Mouse (Mus musculus): ENCODE results near the gene Pank2.
"Not testable (repeated sequence)": the region's sequence is repeated elsewhere in the genome, so short reads cannot be mapped to it uniquely, and the experiment has no call there.

The Pank2 gene

GRCm38 (mm10) chr2:131262213-131262672 is at the start of gene Pank2:
Pank2 (plus strand) TSS chr2:131262495.
- ATAC-seq (ENCODE audit: low TSS enrichment) = peak; percentile 98

- ATAC-seq (ENCODE audit: low TSS enrichment) = no peak
Measured at GRCm38 (mm10) chr2:131213773-131214172, 48.5 kb upstream of the Pank2 start.

- ATAC-seq (ENCODE audit: low TSS enrichment) = no peak
Measured at GRCm38 (mm10) chr2:131215941-131216858, 46.1 kb upstream of the Pank2 start.

GRCm38 (mm10) chr2:131220030-131220429 is 42.3 kb upstream of the Pank2 start:
- ATAC-seq (ENCODE audit: low TSS enrichment) = no peak

DNA sequence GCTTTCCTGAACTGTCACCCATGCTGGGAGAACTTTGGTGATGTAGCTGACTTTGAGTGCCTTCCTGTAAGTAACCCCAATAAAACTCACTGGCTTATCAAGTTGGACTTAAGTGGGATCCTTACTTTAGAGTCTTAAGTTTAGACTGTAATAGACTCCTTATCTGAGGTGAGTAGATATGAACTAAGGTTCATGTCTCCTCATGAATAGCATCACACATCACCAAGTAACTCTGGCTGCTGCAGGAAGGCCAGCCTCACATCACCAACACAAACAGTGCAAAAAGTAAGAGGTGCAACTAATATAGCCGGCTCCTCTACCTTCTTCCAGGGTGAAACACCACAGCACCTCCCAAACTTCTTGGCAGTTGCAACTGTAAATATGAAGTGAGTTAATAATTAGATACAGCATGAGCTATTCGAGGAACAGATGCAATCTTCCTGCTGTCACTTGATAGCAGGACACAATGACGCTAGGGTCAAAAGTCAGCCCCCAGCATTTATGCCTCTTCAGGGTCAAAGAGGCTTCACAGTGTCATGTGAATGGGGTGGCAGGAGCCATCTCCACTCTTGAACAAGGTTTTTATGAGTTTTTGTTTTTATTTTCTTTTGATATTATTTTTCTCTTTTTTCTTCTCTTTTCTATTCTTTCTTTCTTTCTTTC is 40.3 kb upstream of the Pank2 start:
- ATAC-seq (ENCODE audit: low TSS enrichment) = no peak

GRCm38 (mm10) chr2:131222562-131222961 is 39.7 kb upstream of the Pank2 start:
- no peak for ATAC-seq (ENCODE audit: low TSS enrichment)

DNA sequence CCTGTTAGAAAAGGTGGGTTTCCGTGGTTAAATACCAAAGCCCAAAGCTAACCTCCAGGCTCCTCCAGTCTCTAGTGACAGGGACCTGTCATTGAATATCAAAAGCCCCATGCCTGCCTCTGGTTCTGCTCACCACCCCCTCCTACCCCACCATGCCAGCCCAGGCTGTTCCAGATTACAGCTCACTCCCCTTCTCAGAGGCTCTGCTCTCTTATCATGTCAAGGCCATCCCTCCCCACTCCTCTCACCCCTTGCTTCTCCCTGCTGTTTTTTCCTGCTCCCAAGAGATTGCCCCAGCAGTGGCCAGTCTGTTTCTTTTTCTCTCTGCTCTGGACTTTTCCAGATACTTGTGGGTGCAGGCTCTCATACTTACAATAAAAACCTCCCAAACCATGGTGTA is 38.7 kb upstream of the Pank2 start:
- no peak for ATAC-seq (ENCODE audit: low TSS enrichment)

DNA sequence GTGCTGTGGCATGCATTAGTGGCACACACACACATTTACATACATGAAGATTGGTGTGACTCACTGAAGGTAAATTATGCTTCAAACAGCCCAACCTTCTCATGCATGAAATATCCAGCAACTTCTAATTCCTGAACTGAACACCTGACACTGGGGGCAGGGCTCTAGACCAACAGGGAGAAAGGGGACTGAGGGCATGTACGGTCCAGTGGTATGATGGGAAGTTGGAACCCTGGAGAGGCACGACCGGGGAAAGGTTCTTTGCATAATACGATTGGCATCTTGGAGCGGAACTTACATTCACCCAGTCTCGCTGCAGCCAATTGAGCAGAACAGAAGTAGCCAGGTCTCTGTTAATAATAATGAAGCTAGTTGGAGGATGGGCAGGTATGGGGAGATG is 37.1 kb upstream of the Pank2 start:
- no peak for ATAC-seq (ENCODE audit: low TSS enrichment)

DNA sequence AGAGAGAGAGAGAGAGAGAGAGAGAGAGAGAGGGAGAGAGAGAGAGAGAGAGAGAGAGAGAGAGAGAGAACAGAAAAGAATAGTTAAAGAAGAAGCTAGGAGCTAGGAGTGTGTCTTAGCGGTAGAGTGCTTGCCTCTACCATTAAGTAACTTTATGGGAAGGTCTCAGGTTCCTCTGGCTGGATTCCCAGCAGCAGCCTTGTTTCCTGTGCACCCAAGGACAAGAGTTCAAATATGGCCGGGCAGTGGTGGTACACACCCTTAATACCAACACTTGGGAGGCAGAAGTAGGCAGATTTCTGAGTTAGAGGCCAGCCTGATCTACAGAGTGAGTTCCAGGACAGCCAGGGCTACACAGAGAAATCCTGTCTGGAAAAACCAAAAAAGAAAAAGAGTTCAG is 35.6 kb upstream of the Pank2 start:
- not testable (repeated sequence) for ATAC-seq (ENCODE audit: low TSS enrichment)

DNA sequence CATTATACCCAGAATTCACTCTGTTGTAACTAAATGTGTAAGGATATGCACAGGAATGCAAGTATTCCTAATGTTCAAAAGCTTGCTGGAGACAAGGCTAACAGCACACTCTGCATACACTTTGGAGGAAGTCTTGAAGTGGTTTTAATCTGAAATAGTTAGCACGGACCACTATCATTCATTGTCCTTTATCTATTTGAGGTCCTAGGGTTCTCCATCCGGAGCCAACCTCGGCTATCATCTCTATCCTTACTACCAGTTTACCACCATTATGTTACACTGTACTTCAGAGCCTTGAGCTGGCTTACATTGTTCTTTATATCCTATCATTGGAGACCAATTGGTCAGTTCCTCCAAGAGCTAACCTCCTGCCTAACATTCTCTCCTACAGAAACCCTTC is 35.1 kb upstream of the Pank2 start:
- ATAC-seq (ENCODE audit: low TSS enrichment) = no peak

- no peak for ATAC-seq (ENCODE audit: low TSS enrichment)
Measured at GRCm38 (mm10) chr2:131232558-131232957, 29.7 kb upstream of the Pank2 start.

DNA sequence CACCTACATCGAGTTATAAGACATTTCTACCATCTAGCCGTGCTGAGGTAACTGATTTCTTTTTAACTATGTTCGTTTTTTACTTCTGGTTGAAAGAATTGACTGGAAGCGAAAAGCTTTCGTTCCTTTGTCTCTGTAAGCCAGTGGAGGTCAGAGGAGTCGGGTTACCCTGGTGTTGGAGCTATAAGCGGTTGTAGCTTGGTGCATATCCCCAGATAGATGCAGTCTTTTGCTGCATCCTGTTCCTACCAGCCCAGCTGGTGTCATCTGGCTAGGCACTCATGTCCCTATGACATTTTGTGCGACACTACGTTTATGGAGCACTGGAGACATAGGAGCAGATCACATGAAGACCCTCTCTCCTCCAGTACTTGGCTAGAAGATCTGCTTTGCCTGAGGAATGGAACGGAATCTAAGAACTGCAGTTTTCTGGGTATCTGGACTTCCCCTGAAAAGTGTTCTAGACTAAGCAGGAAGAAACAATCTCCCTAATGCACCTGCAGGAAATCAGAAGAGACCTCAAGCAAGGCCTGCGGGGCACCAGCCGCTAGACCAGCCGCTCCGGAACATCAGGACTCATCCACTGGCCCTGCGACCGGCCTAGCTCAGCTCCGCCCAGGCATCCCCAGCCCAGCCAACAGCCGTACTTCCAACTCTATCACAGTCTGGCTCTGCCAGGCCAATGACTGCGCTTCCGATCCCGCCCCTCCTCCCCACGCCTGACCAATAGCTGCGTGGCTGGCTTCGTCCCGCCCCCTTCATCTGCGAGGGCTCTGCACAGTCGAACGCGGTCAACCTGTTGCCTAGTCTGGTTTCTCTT is 28.8 kb upstream of the Pank2 start, which contains the start of gene Mavs:
TSS of gene Mavs (plus strand) at position 757 of the 820 bp plus-strand sequence.
- peak; percentile 100 for ATAC-seq (ENCODE audit: low TSS enrichment)

- no peak for ATAC-seq (ENCODE audit: low TSS enrichment)
Measured at GRCm38 (mm10) chr2:131234127-131234650, 28.1 kb upstream of the Pank2 start.

- no peak for ATAC-seq (ENCODE audit: low TSS enrichment)
Measured at GRCm38 (mm10) chr2:131234970-131235635, 27.2 kb upstream of the Pank2 start.

DNA sequence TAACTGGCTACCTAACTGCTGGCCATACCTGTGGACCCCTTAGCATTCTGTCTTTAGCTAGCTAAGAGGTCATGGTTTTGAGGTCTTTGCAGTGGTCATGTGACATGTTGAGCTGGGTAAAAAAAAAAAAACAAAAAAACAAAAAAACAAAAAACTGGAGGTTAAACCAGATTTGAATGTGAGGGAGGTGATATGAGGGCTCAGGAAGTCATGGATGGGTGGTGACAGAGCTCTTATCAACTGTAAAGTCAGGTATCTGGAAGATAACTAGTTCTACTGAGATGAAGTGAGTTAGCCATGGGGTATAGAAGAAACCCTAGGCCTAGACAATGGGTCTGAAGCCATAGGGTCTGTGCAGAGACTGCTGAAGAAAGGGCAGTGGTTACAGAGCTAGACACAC is 20.1 kb upstream of the Pank2 start:
- ATAC-seq (ENCODE audit: low TSS enrichment) = no peak

- no peak for ATAC-seq (ENCODE audit: low TSS enrichment)
Measured at GRCm38 (mm10) chr2:131242929-131243328, 19.4 kb upstream of the Pank2 start.

DNA sequence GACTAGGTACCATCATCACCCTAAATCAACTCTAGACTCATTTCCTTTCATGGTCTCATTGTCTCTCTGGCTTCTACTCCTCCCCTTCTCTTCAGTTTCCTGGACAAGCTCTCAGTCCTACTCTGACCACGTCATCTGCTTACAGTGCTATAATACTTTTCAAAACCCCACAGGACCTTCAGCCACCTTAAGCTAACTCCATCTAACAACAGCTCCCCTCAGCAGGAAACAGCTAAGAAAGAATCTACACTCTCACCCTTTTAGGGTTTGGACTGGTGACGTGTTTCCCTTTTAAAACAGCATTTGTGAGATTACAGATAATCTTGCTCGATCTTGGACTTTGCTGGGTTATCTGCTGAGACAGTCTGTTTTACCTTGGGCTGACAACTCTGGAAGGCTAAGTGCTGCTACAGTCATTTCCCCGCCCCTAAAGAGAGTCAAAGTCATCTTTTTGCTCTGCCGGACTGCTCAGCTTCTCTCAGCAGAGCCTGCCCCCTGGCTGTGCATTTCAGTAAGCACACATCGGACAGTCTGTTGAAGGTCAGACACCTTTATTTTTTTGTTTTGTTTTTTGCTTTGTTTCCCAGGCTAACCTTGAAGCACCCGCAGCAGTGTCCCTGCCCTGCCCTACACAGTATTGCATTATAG is 8.5 kb upstream of the Pank2 start:
- ATAC-seq (ENCODE audit: low TSS enrichment) = peak; percentile 65; the same call in 1 of the 2 replicates

DNA sequence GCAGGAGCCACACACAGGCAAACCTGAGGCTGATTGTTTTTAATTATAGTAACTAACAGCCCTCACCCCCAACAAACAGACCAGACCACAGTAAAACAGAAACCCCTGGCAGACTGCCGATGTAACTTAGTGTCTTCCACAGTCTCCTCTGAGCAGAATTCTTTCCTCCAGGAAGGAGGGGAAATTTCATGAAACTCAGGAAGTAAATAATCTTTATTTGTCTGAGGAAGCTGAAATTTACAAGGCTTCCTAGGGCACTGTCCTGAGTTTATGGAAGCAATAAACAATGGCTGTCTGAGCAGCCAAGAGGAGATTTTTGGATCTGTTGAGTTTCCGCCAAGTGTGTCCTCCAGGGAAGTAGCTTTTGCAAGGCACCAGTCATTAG is 8.0 kb upstream of the Pank2 start:
- ATAC-seq (ENCODE audit: low TSS enrichment) = no peak

DNA sequence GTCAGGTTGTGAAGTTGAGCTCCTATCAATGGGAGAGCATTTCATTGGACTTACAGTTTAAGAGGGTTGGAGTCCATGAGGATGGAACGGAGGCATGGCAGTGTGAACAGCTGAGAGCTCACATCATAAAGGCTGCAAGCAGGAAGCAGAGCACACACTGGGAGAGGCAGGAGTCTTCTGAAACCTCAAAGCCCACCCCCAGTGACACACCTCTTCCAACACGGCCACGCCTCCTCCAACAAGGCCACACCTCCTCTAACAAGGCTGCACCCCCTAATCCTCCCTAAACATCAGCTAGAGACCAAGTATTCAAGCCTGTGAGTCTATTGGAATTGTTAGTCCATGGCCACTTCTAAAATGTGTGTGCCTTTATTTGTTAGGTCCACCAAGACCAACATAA is 6.6 kb upstream of the Pank2 start:
- no peak for ATAC-seq (ENCODE audit: low TSS enrichment)

DNA sequence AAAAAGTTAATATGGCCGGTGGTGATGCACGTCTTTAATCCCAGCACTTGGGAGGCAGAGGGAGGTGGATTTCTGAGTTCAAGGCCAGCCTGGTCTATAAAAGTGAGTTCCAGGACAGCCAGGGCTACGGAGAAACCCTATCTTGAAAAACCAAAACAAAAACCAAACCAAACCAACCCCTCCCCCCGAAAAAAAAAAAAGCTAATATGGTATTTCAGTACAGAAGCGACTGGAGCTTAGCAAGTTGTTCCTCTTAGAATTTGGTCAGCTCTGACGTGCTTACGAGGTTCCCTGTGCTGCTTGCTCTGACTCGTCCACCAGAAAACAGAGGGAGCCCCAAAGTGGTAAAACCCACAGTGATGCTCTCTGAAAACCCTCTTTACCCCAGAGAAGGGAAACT is 3.6 kb upstream of the Pank2 start:
- ATAC-seq (ENCODE audit: low TSS enrichment) = no peak
